10 mouse cellular contexts compared by ENCODE assay signal in genomic region chr6:53854971-53855856, GRCm38 (mm10). TPM values are rescaled to one million over a fixed set of nuclear protein-coding genes. Genes with fewer than 3 reads are reported as not detected.
DNase-seq lines count a peak whose midpoint lies in the region; ATAC-seq lines count a peak whose summit lies in the region.
"Had no signal": no experiment of that assay in that cellular context is flagged by ENCODE, and none has a peak within 500 bp of the region (broad histone marks: within the 10 kb centered on the region; RNA-seq: fewer than 3 reads in every experiment).

No protein-coding gene starts in this region.

- 46% methylated on average over 12 of the region's 12 CpGs for WGBS in stomach, embryonic 16.5 days

- H3K4me3 ChIP-seq in stomach, embryonic 16.5 days (replicated peaks; ENCODE audit: low read length) = no peak overlapping the region
- H3K4me3 ChIP-seq: neural tube, embryonic 12.5 days had no signal

- peaks cover 22% of the 10 kb centered on the region; the same call in 1 of the 2 replicates for H3K4me1 ChIP-seq in stomach, embryonic 16.5 days (ENCODE audit: control insufficient read depth, insufficient read depth, low read length)

- no peaks in the 10 kb centered on the region for H3K27me3 ChIP-seq in stomach, embryonic 16.5 days (ENCODE audit: control insufficient read depth, insufficient read depth, low read length)
- H3K27me3 ChIP-seq: neural tube, embryonic 12.5 days had no signal

- H3K36me3 ChIP-seq in stomach, embryonic 16.5 days (ENCODE audit: control insufficient read depth, insufficient read depth, low read length) = no peaks in the 10 kb centered on the region
- H3K36me3 ChIP-seq: G1E; neural tube, embryonic 12.5 days had no signal

- peak; percentile 61 for ATAC-seq in stomach, embryonic 16.5 days (ENCODE audit: insufficient read depth, low FRiP score)

- peak; percentile 11 for DNase-seq in gastrocnemius, postnatal 25 days
- no peak for DNase-seq in gastrocnemius, adult 8-10 months (ENCODE audit: low spot score in 2 of 2)
- DNase-seq in ovary, postnatal 14 days (ENCODE audit: low spot score) = peak; percentile 13
- DNase-seq in ovary, postnatal 10 days (ENCODE audit: low spot score) = no peak
- peak; percentile 62 for DNase-seq in kidney, postnatal 14 days
- DNase-seq in heart, postnatal 4 days = no peak
- DNase-seq in right cerebral cortex, postnatal 25 days = no peak

- H3K27ac ChIP-seq in stomach, embryonic 16.5 days (ENCODE audit: low read length) = peak overlapping the region; percentile 65
- H3K27ac ChIP-seq: neural tube, embryonic 12.5 days had no signal

- peak overlapping the region; percentile 7; the same call in 1 of the 2 replicates for H3K4me2 ChIP-seq in stomach, embryonic 16.5 days (ENCODE audit: low read depth, low read length)
- H3K4me2 ChIP-seq: neural tube, embryonic 12.5 days had no signal

- no peak overlapping the region for H3K9ac ChIP-seq in stomach, embryonic 16.5 days (ENCODE audit: low read length)
- H3K9ac ChIP-seq: neural tube, embryonic 12.5 days had no signal

- no peaks in the 10 kb centered on the region for H3K9me3 ChIP-seq in stomach, embryonic 16.5 days (replicated peaks; ENCODE audit: control insufficient read depth, low read length)
- H3K9me3 ChIP-seq: neural tube, embryonic 12.5 days had no signal

RNA-seq across cellular contexts. Expression of gene Tril, which starts 34.6 kb away (rescaled TPM):
- 1 to 10 TPM; 3.6 to 3.8 TPM for total RNA-seq in gastrocnemius, postnatal 25 days (2021)
- total RNA-seq in gastrocnemius, adult 8-10 months (2022) = 1 to 10 TPM; 1.1 to 1.5 (median 1.3) TPM
- 18.3 and 19.6 TPM in 2 replicates for polyA plus RNA-seq in stomach, embryonic 16.5 days (2015; fragmentation: Nextera tagmentation; extraction: Ambion mirVana)
- 10 to 100 TPM; 10.1 to 11.5 TPM for total RNA-seq in heart, postnatal 4 days (2021)
- polyA plus RNA-seq: G1E had no signal

Comparison
In these comparisons a context has a peak if more than half of its experiments do, and no peak if none do; other contexts are left out.
1. DNase-seq: peak in gastrocnemius, postnatal 25 days (single experiment), ovary, postnatal 14 days (single experiment) and kidney, postnatal 14 days (single experiment); none in gastrocnemius, adult 8-10 months (0 of 2), ovary, postnatal 10 days (single experiment), heart, postnatal 4 days (single experiment) and right cerebral cortex, postnatal 25 days (single experiment).